Mouse (Mus musculus): ENCODE measurements around the gene Pkd1l1.

Pkd1l1 gene

GRCm38 (mm10) chr11:8821403-8821802 is 151.7 kb downstream of the Pkd1l1 start:
- DNase-seq (ENCODE audit: low spot score), result no peak

GRCm38 (mm10) chr11:8817376-8817775 is 155.7 kb downstream of the Pkd1l1 start:
- DNase-seq (ENCODE audit: low spot score), result no peak

- no peak for DNase-seq (ENCODE audit: low spot score)
Observed at GRCm38 (mm10) chr11:8814097-8814790, 158.8 kb downstream of the Pkd1l1 start.

DNA sequence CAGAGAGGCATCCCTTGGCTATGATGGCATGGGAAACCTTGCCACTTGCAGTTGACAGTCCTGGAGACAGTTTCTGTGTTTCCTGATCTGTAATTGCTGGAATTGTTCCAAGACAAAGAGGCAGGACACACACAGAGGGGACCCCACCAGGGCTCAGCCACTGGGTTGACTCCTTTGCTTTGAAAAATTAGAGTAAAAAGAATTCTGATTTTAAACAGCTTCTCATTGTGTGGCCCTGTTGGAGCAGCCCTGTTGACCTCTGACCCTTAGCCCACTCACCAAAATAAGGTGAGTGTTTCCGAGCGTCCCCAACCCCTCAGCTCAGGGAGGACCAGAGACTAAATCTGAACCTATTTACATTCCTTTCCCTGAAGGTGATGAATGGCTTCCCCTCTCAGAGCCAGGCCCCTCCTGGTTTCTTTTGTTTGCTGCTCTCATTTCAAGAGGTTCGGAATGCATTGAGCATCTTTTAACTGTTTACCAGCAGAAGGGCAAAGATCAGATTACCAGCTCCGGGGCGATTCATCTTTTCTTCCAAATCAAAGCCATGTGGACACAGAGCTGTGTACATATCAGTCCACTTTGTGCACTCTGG is 161.5 kb downstream of the Pkd1l1 start:
- DNase-seq (ENCODE audit: low spot score), result no peak

- no peak for DNase-seq (ENCODE audit: low spot score)
Observed at GRCm38 (mm10) chr11:8809644-8810043, 163.4 kb downstream of the Pkd1l1 start.

DNA sequence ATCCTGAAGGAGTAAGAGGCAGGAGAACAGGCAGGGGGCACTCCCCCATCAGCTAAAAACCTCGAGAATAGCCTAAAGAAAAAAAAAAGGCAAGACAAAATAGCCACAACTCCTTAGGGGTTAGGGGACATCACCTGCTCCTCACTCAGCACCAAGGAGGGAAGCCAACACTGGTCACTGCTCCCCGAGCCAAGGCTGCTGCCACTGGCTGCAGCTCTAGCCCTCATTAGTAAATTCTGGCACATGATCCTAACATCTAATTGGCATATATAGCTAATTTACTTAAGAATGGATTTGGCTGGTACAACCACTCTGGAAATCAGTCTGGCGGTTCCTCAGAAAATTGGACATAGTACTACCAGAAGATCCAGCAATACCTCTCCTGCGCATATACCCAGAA is 166.1 kb downstream of the Pkd1l1 start:
- DNase-seq (ENCODE audit: low spot score), result no peak

DNA sequence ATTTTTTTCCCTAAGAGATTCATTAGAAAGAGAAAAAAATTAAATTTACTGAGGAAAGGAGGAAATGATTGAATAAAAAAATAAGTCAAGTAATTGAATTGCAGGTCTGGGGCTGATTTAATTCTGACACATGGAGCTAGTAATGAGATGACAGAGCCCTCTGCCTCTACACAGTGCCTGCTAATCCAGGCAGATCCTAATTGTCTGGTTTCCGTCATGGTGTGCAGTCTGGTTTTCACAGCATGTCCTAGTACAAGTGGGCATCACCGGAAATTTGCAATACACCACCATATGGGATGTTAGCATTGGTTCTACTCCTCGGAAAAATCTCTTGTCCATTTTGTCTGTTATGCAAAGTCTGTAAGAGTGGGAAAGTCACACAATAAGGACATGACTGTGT is 168.9 kb downstream of the Pkd1l1 start:
- no peak for DNase-seq (ENCODE audit: low spot score)

GRCm38 (mm10) chr11:8797486-8797885 is 175.6 kb downstream of the Pkd1l1 start:
- no peak for DNase-seq (ENCODE audit: low spot score)

DNA sequence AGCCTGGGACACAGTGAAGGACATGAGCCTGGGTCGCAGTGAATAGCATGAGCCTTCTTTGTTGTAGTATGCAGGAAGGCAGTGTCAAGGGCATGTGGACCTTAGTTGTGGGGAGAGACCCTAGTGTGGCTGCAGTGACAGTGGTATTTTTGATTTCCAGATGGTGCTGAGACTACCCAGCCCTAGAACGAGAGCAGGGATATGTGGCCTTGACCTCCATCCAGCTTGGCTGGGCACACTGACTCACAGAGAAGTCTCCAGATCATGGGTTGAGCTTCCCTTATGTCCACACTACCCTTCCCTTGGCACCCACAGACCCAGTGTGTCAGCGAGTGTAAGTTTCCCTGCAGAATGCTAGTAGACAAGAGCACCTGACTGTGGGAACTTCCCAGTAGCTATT is 178.0 kb downstream of the Pkd1l1 start:
- no peak for DNase-seq (ENCODE audit: low spot score)

DNA sequence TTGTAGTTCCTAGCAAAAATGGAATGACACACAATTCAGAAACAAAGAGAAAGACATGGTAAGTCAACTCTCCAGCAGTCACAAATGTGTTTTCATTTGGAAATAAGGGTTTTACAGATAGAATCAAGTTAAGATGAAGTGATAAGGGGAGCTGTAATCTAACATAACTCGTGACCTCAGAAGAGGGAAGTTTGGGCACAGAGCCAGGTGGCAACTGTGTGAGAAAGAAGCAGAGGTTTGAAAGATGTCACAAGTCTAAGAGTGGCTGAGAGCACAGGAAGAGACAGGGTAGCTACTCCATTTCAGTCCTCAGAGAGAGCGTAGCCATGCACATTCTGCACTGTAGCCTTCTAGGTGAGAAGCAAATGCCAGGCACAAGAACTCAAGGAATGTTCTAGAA is 180.9 kb downstream of the Pkd1l1 start:
- DNase-seq (ENCODE audit: low spot score), result no peak

DNA sequence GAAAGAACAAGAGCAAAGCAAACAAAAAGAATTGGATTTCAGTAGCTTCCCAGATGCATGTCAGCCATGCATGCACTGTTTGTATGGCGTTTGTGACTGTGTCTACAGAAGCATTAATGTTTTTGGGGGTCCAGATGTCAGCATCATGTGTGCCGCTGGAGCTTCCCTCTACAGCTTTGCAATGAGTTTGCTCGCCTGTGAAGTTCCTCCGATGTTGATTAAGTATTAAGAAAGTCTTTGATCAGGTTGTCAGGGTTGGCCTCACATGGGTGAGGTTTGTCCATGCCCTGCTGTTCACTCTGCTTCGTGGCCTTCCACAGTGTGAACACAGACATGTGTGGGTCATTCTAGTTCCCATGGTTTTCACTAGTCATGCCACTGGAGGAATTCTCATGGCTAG is 183.9 kb downstream of the Pkd1l1 start:
- DNase-seq (ENCODE audit: low spot score), result no peak

- DNase-seq (ENCODE audit: low spot score), result no peak
Observed at GRCm38 (mm10) chr11:8787604-8788003, 185.5 kb downstream of the Pkd1l1 start.

DNA sequence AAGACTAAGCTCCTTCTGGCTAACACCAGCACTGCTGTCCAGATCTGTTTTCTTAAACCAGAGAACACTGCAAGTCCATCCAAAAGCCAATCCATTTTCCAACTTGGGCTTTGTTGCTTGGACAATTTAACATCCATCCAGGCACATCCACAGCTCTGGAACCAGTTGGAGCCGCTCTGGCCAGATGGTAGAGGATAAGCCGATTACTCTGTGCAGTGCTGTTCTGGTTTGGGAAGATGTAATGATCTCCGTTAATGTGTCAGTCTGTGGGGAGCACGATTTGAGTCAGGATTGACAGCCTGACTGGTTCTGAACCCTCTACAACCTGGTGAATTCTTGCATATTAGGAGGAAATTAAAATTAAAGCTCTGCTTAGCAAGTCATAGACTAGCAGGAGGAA is 188.7 kb downstream of the Pkd1l1 start:
- DNase-seq (ENCODE audit: low spot score), result no peak

- DNase-seq (ENCODE audit: low spot score), result no peak
Observed at GRCm38 (mm10) chr11:8782141-8782465, 191.0 kb downstream of the Pkd1l1 start.

- DNase-seq (ENCODE audit: low spot score), result no peak
Observed at GRCm38 (mm10) chr11:8781308-8782140, 191.5 kb downstream of the Pkd1l1 start.

- no peak for DNase-seq (ENCODE audit: low spot score)
Observed at GRCm38 (mm10) chr11:8779427-8779826, 193.6 kb downstream of the Pkd1l1 start.

Data from ovary, postnatal 36 days (tissue).